Mouse (Mus musculus) megakaryocyte-erythroid progenitor cell, adult 5 weeks (primary cell): ENCODE results near the gene Gm10128. TPM values are rescaled to one million over a fixed set of nuclear protein-coding genes. Genes with fewer than 3 reads are reported as not detected.

ENCODE experiments used
- polyA plus RNA-seq: library from polyadenylated mRNA; stranded (reverse); fragments of >175 nt; gene quantifications from 2 replicates; pipeline ENCODE4 v1.2.3, GENCODE M21; 2012

Gm10128 gene
- not detected in 2 replicates for polyA plus RNA-seq

GRCm38 (mm10) chr14:7643872-7644271 lies at the start of gene Gm10128:
Gene Gm10128 (minus strand): TSS chr14:7643972.

GRCm38 (mm10) chr14:7595492-7595891 lies 48.3 kb downstream of the Gm10128 start, which contains the start of gene Gm10338:
Gene Gm10338 (minus strand): TSS chr14:7595592.

Other genes starting within 250 kb of the Gm10128 start
- gene Gm3755, start 193.1 kb downstream of the Gm10128 start, polyA plus RNA-seq, result 0.27 TPM in 1 of 2 replicates, not detected in the other
- not detected in 2 replicates for gene Gm3752, start 160.2 kb downstream of the Gm10128 start, polyA plus RNA-seq
- not detected in 2 replicates for gene Gm3558, start 75.4 kb downstream of the Gm10128 start, polyA plus RNA-seq
- gene Gm10338, start 48.4 kb downstream of the Gm10128 start, polyA plus RNA-seq, result not detected in 2 replicates
- gene Gm26661, start 147.6 kb upstream of the Gm10128 start, polyA plus RNA-seq, result not detected in 2 replicates
- 7.3 and 10.4 TPM in 2 replicates for gene Flnb, start 174.0 kb upstream of the Gm10128 start, polyA plus RNA-seq